Mouse (Mus musculus): Measurements from ENCODE around the gene Sde2.

Gene Sde2

DNA sequence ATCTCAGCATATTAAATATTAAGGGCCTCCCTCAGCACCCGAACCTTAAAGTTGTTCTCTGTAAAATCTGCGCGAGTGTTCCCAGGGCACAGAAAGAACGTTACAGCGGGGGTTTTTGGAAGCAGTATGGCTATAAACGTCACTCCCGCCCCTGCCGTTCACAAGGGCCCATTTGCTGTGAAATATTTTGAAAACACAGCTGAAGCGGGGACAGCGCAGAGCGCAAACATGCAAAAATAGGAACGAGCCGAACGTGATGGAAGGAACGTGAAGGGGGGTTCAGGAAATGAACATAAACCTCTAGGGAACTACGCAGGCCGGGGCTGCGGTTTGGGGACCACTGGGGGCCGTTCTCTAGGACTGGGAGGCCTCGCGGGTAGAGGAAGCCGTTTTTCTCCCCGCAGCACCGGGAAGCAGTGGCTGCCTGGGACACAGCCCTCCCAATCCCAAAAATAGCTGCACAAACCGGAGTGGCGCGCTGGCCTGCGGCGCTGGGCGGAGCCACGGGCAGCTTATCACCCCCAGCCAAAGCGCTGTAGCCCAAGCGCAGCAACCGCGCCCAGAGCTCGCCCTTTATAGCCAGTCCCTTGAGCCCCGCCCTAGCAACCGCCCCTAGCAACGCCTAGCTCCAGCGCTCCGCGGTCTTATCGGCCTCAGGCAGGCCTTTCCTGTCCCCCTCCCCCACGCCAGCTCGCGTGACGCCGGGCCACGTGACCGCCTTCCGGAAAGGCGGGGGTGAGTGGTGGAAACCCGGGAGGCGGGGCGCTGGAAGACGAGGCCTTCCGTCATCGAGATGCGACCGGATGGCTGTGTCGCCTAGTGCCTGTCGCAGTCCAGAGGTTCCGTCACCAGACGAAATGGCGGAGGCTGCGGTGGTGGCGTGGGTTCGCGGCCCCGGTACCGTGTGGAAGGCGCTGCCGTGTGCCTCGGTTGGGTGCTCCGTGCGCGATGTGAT, at the start of gene Sde2:
Gene Sde2, plus strand, starts transcription at position 812 of the 955 bp plus-strand sequence.
- DNase-seq (ENCODE audit: low read depth, low spot score): peak; percentile 100

DNA sequence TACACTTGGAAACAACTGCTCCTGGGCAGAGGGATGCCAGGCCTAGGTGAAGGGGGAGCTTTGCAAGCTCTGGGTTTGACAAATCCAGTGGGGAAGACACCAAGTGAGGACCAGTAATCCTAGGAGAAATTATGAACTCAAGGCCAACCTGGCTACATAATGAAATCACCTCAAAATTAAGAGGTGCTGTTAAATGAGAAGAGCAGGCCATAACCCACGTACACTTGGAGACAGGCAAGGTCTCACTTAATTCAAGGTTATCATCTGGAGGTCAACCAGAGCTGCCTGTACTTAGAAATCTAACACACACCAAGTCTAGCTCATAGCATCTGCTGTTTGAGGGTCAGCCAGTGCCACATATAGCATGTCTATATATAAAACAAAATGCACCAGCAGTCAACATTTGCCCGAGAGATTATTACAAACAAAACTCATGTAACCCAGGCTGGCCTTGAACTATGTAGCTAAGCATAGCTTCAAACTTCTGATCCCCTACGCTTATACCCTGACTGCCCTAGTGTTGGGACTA, 49.4 kb upstream of the Sde2 start:
- peak; percentile 24 for DNase-seq (ENCODE audit: low read depth, low spot score)

DNA sequence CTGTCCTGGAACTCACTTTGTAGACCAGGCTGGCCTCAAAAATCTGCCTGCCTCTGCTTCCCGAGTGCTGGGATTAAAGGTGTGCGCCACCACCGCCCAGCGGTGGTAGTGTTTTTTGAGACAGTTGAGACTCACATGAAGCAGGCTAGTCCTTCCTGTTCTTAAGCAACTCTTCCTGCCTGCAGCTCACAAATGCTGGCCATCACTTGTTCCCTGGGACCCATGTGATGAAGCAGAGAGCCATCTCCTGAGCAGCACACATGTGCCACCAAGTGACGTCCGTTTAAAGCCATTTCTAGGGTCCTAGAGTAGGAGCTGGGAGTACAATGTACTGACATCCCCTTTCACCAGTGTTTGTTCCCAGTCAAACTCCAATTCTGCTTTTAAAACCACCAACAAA, 47.0 kb upstream of the Sde2 start:
- DNase-seq (ENCODE audit: low read depth, low spot score): no peak

DNA sequence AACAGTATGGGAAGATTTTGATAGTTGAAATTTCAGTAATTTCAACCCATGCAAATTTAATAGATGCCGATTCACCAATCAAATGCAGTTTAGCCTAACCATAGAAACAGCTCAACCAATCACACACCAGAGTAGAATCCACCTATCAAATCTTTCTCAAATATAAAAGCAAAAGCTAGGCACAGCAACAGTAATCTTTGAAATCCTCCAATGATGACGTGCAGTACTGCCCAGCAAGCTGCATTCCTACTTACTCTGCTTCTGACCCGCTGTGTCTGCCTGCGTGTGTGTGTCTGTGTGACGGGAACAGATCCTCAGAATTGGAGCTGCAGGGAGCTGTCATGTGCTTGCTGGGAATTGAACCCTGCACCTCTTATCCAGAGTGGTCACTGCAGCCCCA, 42.1 kb upstream of the Sde2 start:
- DNase-seq (ENCODE audit: low read depth, low spot score): no peak

DNA sequence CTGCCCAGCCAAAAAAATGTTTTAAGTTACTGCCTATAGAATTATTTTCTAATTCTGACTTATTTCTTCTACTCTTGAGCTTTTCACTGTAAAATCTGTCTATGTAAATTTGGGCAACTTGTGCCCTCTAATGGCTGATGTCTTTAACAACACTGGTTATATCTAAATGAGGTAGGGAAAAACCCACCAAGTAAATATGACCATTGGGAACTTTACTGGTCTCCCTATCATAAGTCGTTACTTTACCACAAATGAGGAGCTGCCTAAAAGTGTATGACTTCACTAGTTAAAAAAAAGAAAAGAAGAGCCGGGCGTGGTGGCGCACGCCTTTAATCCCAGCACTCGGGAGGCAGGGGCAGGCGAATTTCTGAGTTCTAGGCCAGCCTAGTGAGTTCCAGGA, 40.0 kb upstream of the Sde2 start:
- peak; percentile 59 for DNase-seq (ENCODE audit: low read depth, low spot score)

DNA sequence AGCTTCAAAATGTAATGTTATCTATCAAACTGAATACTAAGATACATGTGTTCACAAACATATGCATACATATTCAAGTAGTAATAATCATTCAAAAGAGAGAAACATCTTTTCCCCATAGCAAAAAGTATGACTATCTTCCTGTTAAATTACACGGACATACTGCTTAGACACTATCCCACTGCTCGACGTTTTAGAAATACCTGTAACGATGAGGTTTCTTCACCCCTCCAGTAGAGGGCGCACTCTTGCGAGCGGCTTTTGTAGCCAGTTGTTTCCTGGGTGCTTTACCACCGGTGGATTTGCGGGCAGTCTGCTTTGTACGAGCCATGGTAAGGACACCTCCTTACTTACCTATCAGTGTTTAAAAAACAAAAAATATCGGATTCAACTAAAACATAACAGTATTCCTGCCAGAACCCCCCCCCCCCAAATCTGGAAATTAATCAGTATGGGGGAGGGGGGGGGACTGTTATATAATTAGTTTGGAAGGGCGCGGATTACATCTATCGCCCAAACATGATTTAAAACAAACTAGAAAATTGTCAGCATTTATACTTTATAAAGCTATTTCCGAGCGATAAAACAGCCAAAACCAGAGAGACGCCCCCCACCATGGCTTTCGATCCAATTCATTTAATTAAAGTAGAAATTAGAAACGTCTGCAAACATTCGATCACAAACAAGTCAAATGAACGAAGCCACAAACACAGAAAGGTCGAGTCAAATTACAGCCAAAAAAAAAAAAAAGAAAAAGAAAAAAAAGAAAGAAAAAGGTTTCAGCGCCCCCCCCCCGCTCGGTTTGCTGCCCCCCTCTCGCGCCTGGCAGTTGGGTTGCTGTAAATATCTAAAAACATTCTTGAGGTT, 39.1 kb upstream of the Sde2 start:
- peak; percentile 66 for DNase-seq (ENCODE audit: low read depth, low spot score)

DNA sequence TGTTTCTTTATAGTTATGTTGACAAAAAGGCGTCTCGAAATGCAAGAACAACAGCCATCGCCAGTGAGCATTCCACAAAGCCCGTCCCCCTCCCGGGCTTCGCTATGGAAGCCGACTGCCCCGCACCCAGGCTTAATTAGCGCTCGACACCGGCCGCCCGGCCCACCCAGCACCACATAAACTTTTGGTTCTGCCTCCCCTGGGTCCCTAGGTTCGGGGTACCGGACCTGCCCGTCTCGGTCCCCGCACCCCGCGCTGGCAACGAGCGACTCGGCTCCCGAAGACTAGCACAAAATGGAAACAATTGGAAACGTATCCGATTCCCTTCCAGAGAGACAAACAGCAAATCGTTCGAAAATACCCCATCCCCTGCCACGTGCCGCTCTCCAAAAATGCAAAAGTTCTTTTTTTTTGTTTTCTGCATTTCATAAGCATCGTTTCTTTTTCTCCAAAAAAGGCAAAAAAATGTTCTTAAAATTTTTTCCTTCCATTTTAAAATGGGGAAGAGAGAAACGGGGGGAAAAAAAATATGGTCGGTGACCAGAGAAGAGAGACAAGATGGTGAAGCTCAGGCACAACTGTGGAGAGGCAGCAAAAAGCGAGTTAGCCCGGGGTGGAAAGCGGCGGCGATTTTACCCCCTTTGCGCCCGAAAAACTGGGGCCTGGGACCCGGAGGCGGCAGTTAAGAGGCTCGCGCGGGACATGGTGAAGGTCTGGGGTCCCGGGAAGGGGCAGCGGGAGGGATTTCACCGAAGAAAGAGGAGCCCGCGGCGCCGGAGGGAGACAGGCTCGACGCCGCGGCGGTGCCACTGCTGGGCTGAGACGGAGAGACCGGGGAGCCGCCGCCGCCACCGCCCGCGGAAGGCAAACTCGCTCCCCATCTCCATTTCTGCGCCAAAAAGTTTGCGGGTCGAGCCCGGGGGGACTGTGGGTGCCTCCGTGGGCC, 38.2 kb upstream of the Sde2 start:
- peak; percentile 68 for DNase-seq (ENCODE audit: low read depth, low spot score)

DNA sequence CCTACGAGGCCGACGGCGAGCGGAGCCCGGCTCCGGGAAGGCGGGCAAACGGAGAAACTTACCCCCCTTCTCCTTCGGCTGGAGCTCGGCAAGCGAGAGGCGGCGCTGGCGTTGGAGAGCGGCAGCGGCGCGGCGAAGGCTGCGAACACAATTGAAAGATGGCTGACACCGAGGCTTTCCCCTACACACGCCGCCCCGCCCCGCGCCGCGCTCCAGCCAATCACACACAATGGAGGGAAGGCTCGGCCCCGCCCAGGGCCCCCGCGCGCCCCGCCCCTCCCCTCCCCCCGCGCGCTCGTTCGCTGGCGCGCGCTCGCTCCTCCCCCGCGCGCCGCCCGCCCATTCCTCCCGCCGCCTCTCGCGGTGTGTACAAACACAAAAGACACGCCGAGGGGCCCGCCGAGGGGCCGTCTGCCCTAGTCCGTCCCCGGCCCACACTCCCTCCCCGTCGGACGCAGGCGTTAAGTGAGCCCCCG, 37.5 kb upstream of the Sde2 start:
- peak; percentile 95 for DNase-seq (ENCODE audit: low read depth, low spot score)

DNA sequence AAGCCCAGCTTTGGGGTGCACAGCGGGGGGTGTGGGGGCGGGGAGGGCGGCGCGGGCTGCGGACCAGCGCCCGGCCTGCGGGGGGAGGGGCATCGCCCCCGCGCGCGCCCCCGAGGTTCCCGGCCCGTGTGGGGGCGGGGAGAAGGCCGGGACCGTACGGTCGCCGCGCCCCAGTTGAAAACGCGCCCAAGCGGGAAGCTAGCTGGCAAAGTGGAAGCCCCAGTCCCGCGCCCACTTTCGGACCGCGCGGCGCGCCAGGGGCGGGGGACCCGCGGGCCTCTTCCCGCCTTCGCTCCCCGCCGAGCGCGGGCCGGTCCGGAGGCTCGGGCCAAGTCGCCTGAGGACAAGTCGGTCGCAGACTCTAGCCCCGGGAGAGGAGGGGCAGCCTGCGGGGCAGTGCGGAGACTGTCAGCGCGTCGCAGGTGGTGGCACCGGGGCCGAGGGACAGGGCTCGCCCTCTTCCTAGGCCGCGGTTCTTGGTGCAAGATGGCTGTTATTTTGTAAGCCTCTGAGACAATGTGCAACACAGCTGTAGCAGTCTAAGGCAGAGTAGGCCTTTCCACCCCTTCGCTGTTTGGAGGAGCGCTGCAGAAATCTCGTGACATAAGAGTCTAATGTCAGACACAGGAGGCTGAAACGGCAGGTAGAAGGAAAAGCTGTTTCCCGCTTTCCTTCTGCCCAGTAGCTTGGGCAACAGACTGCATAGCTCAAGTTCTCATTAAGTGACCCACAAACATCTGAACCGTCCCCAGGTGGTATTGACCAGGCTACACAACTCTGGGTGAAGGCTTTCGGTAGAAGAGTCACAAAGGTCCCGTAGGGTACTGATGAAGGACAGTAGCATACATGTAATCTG, 36.8 kb upstream of the Sde2 start, which contains the start of gene H3f3a:
Gene H3f3a, minus strand, starts transcription at position 59 of the 856 bp plus-strand sequence.
- peak; percentile 90 for DNase-seq (ENCODE audit: low read depth, low spot score)

DNA sequence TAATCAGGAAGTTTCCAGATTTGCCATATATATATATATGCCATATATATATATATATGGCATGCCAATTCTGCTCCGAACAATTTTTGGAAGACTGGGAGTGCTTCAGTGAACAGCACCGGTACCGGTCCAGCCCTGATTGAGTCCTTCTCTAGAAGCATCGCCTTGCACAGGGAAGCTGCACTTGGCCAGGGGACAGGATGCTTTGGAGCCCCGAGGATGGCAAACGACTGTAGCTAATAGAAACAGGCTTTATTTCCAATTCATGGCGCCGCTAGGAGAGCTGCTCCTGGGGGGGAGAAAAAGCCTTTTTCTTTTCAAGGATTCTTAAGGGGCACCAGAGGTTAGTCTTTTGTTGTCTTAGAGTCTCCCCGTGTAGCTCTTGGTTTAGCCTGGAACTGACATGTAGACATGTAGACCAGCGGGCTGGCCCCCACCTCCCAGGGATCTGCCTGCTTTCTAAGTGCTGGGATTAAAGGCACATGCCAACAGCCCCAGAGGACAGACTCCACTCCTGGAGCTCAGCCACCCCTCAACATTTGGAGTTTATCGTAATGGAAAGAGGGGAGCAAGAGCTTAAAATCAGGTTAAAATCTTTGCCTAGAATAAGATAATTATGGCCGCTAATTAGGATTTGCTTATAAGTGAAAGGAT, 35.4 kb upstream of the Sde2 start:
- no peak for DNase-seq (ENCODE audit: low read depth, low spot score)

DNA sequence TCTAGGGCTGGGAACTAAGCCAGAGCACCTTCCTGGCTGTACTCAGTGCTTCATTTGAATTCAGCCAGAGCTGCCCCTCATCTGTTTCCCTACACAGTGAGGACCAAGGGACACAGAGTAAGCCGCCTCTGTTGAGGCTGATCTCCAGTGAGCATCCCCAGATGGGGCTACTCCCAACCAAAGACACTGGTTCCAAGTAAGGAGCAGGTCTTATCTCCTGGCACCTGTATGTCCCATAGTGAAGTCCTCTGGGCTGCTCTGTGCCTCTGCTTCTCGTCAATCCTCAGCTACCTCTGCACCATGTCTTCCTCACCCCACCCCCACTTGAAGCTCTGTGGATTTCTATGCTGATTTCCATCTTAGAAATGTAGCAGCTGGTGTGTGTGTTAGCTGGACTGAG, 32.9 kb upstream of the Sde2 start:
- no peak for DNase-seq (ENCODE audit: low read depth, low spot score)

DNA sequence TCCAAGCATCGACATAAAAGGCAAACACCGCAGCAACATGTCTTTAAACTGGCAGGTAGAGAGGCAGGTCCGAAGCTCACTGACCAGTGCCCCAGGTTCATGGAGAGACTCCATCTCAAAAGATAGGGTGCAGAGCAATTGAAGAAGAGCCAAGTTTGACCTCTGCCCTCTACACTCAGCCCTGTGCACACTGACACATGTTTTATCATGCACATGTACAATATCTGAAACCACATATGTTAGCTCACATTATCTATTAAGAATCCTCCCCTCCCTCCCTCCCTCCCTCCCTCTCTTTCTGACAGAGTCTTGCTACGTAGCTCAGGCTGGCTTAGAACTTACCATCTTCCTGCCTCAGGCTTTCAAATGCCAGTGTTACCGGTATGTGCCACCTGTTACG, 29.8 kb upstream of the Sde2 start:
- no peak for DNase-seq (ENCODE audit: low read depth, low spot score)

DNA sequence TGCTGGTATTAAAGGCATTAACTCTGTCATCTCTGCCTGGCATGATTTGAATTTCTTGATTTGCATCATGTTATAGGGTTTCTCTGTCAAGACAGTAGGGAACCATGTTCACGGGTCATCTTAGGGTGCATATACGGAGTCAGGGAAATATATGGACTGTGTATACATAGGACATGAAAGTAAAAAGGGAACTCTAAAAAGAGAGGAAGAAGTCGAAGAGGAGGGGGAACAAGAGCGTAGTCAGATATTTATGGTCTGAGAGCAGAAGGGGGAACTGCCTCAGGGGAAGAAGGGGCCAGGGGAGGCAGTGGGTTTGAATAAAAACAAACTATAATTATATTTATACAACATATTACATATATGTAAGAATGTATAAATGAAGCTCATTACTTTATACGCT, 28.7 kb upstream of the Sde2 start:
- peak; percentile 60 for DNase-seq (ENCODE audit: low read depth, low spot score)

DNA sequence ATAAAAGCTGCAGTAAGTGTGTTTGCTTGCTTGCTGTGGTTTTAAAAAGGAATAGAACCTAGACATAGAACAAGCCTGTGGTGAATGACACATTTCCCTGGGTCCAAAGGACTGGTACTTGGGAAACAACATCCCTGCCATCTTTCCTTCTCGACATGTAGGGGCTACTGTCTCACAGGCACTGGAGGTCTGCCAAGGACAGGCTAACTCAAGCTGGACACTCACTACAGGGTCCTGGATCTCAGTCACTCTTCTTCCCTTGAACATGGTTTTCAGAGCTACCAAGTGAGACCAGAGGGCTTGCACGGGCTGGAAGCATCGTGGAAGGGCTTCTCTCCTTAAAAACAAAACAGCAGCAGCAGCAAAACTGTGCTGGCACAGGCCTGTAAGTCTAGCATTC, 27.2 kb upstream of the Sde2 start:
- no peak for DNase-seq (ENCODE audit: low read depth, low spot score)

DNA sequence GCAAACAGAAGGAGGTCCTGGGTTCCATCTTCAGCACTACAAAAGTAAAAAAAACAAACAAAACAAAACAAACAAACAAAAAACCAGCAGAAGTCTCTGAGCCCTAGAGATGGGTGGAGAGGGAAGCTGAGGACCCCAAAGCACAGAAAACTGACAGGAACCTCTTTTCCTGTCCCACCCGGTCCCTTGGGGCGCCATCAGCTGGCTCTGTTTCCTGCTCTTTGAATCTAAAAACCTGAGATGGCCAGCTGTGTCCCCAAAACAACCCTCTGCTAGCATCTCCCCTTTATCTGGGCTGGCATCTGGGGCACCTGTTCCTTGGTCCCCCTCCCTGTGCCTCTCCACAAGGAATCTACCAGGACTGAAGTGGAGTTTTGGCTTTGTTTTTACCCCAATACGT, 26.2 kb upstream of the Sde2 start:
- DNase-seq (ENCODE audit: low read depth, low spot score): no peak

DNA sequence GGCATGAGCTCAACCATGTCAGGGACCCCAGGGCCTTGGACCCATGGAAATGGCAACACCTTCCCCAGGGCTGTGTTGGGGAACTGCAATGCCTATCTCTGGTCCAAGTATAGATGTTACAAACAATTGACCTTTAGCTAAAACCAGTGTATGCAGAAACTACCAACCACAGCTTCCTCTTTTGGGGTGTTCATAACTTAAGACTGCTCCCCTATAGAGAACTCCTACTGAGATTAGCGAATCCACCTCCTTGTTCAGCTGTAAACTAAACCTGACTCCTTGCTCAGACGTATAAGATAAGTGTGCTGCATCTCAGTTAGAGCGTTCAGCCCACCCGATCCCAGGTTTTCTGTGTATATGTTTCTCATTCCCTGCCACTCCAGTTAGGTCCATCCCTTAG, 24.3 kb upstream of the Sde2 start:
- peak; percentile 73 for DNase-seq (ENCODE audit: low read depth, low spot score)

DNA sequence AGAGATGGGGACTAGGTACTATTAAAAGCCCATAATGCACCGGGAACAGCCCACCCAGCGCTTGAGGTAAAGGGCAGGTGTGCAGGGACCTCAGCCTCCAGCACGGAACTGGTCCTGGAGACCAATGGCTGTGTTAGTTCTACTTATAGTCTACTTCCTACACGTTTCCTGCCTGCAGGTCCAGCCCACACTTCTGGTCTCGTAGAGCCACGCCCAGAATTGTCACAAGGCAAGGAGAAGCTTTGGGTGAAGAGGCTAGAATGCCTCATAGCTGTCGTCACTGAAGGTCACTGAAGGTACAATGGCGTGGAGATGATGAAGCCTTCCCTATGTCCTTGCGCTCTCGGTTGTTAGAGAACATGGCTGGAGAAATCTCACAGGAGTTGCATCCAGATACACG, 21.2 kb upstream of the Sde2 start:
- peak; percentile 91 for DNase-seq (ENCODE audit: low read depth, low spot score)

DNA sequence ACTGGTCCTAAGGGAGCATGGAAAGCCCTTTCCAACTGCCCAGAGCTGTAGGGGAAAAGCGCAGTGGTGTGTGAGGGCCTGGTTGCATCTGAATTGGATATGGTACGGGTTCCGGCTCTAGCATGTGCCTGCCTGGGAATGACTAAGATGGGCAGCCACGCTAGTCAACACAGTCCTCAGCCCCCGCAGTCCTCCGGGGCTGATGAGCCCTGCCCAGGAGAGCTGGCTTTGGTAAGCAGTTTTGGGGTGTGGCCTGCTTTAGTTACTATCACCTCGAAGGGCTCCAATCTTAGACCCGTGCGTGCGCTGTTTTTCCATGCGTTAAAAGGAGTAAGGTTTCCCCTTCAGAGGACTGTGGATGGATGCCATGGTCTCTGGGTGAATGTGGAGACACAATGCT, 20.8 kb upstream of the Sde2 start:
- no peak for DNase-seq (ENCODE audit: low read depth, low spot score)

DNA sequence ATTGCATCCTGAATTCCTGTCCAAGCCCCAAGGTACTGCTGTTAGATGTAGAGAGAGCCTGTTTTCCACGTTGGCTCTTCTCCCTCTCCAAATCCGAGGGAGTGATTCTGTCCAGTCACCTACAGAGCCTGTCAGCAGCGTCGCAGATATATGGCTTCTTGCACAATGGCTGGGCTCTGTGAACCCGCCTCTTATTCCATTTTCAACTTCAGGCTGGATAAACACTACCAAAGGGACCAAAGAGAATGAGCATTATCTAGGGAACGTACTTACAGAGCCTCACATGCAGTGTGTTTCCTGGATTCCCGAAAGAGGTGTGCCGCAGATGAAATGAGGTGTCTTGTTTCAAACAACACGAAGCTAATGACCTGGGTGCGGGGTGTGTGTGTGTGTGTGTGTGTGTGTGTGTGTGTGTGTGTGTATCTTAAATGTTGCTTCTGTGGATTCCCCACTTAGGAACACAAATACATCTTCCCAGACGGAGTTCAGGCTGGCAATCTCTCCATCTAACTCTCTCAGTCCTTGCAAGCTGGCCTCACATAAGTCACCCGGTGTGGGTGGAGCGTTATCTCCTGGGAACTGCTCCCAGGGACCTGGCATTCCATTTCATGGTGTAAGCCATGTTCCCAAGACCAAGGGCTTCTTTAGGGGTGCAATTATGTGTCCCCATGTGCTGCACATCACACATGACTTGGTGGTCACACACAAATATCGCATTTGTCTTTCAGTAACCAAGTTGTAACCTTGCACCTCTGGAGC, 20.2 kb upstream of the Sde2 start:
- DNase-seq (ENCODE audit: low read depth, low spot score): peak; percentile 50

Data from A20 (cell line).